Comparison of ENCODE assay signal across 8 mouse cellular contexts in genomic region chr7:27591266-27592216, GRCm38 (mm10). TPM values are rescaled to one million over a fixed set of nuclear protein-coding genes. Genes with fewer than 3 reads are reported as not detected.
A peak's percentile ranks its signal among the peaks of the same experiment; 100 is the strongest.
DNase-seq lines count a peak whose midpoint lies in the region; ATAC-seq and TF ChIP-seq lines count a peak whose summit lies in the region.

TSS of gene Akt2 (plus strand) at chr7:27591552.

- under 1% methylated on average over 71 of the region's 71 CpGs for WGBS in forebrain, embryonic 10.5 days
- 1% methylated on average over 71 of the region's 71 CpGs for WGBS in heart, embryonic 15.5 days
- WGBS in liver, embryonic 16.5 days (ENCODE audit: insufficient replicate concordance): under 1% methylated on average over 58 of the region's 71 CpGs
- under 1% methylated on average over 63 of the region's 71 CpGs for WGBS in neural tube, embryonic 13.5 days

- peak; percentile 98 for DNase-seq in CH12.LX (ENCODE audit: extremely low read depth)
- peak; percentile 87 for DNase-seq in c-Kit-positive CD71-negative TER-119-negative erythroid progenitor cells, embryonic 14.5 days (ENCODE audit: low read depth)
- DNase-seq in forebrain, embryonic 10.5 days (ENCODE audit: extremely low spot score, low spot score): peak; percentile 97
- DNase-seq in kidney, postnatal 25 days: peak; percentile 93 to 98

- peak within 1 kb of the TSS; percentile 82 for H3K27ac ChIP-seq in CH12.LX (ENCODE audit: insufficient read depth, low read depth)
- peak within 1 kb of the TSS; percentile 97 for H3K27ac ChIP-seq in forebrain, embryonic 10.5 days
- H3K27ac ChIP-seq in heart, embryonic 15.5 days: peak within 1 kb of the TSS; percentile 99
- H3K27ac ChIP-seq in liver, embryonic 16.5 days (ENCODE audit: low read length): peak within 1 kb of the TSS; percentile 96
- peak within 1 kb of the TSS; percentile 99 for H3K27ac ChIP-seq in neural tube, embryonic 13.5 days (replicated peaks)
- peak within 1 kb of the TSS; percentile 99 for H3K27ac ChIP-seq in testis, adult 2 months (ENCODE audit: control insufficient read depth, insufficient read depth, low read depth, low read length)

- ATAC-seq in heart, embryonic 15.5 days (replicated peaks; ENCODE audit: insufficient number of reproducible peaks, insufficient read depth, low FRiP score, low read depth): peak; percentile 94
- ATAC-seq in liver, embryonic 16.5 days (ENCODE audit: low read depth): peak; percentile 79
- ATAC-seq in neural tube, embryonic 13.5 days (ENCODE audit: low read depth): peak; percentile 96

- 0 out of 2 replicates have a peak, but pooled peaks cover 11% of the 10 kb centered on the region for H3K79me2 ChIP-seq in CH12.LX (replicated peaks; ENCODE audit: control insufficient read depth, extremely low read depth, insufficient read depth, poor library complexity, severe bottlenecking)

- TF ChIP-seq POLR2A in CH12.LX (IDR thresholded peaks at IDR 0.05; ENCODE audit: low read depth, low read length): peak; percentile 58
- TF ChIP-seq POLR2A in testis, adult 2 months (IDR thresholded peaks at IDR 0.05; ENCODE audit: control insufficient read depth, low read depth, low read length): peak; percentile 59; the same call in 1 of the 2 replicates

- H3K4me3 ChIP-seq in CH12.LX (replicated peaks in 1 of 3; ENCODE audit: low read depth in 2 of 3, low read length in 2 of 3, poor library complexity in 1 of 3): peak within 1 kb of the TSS; percentile 71 to 85 (median 80)
- peak within 1 kb of the TSS; percentile 80 for H3K4me3 ChIP-seq in forebrain, embryonic 10.5 days
- peak within 1 kb of the TSS; percentile 82 for H3K4me3 ChIP-seq in heart, embryonic 15.5 days
- H3K4me3 ChIP-seq in liver, embryonic 16.5 days (ENCODE audit: low read depth, low read length): peak within 1 kb of the TSS; percentile 89
- peak within 1 kb of the TSS; percentile 71 for H3K4me3 ChIP-seq in neural tube, embryonic 13.5 days
- H3K4me3 ChIP-seq in testis, adult 2 months (ENCODE audit: control insufficient read depth, low read depth, low read length): peak within 1 kb of the TSS; percentile 93

- H3K9ac ChIP-seq in CH12.LX (ENCODE audit: insufficient read depth, low read depth): peak within 1 kb of the TSS; percentile 89
- peak within 1 kb of the TSS; percentile 91 for H3K9ac ChIP-seq in heart, embryonic 15.5 days
- peak within 1 kb of the TSS; percentile 96 for H3K9ac ChIP-seq in liver, embryonic 16.5 days (ENCODE audit: low read depth, low read length)
- peak within 1 kb of the TSS; percentile 91 for H3K9ac ChIP-seq in neural tube, embryonic 13.5 days

- TF ChIP-seq RAD21 in CH12.LX (IDR thresholded peaks at IDR 0.05; ENCODE audit: low read depth, low read length): no peak

- peak within 1 kb of the TSS; percentile 62 for H3K4me2 ChIP-seq in CH12.LX (ENCODE audit: insufficient read depth, low read depth, poor library complexity, severe bottlenecking)
- H3K4me2 ChIP-seq in heart, embryonic 15.5 days: peak within 1 kb of the TSS; percentile 81
- peak within 1 kb of the TSS; percentile 67 for H3K4me2 ChIP-seq in liver, embryonic 16.5 days (ENCODE audit: low read depth, low read length)
- peak within 1 kb of the TSS; percentile 68 for H3K4me2 ChIP-seq in neural tube, embryonic 13.5 days

- no peaks in the 10 kb centered on the region for H3K27me3 ChIP-seq in CH12.LX (replicated peaks)
- H3K27me3 ChIP-seq in forebrain, embryonic 10.5 days (ENCODE audit: poor library complexity, severe bottlenecking): no peaks in the 10 kb centered on the region
- H3K27me3 ChIP-seq in heart, embryonic 15.5 days: no peaks in the 10 kb centered on the region
- H3K27me3 ChIP-seq in liver, embryonic 16.5 days (ENCODE audit: control insufficient read depth, insufficient read depth, low read depth, low read length): no peaks in the 10 kb centered on the region
- no peaks in the 10 kb centered on the region for H3K27me3 ChIP-seq in neural tube, embryonic 13.5 days
- no peaks in the 10 kb centered on the region for H3K27me3 ChIP-seq in testis, adult 2 months (ENCODE audit: control insufficient read depth, insufficient read depth, low read length)

- no peaks in the 10 kb centered on the region for H3K9me3 ChIP-seq in CH12.LX (replicated peaks; ENCODE audit: low read length)
- no peaks in the 10 kb centered on the region for H3K9me3 ChIP-seq in forebrain, embryonic 10.5 days
- H3K9me3 ChIP-seq in heart, embryonic 15.5 days (replicated peaks): no peaks in the 10 kb centered on the region
- no peaks in the 10 kb centered on the region for H3K9me3 ChIP-seq in liver, embryonic 16.5 days (replicated peaks; ENCODE audit: control insufficient read depth, low read length)
- H3K9me3 ChIP-seq in neural tube, embryonic 13.5 days: no peaks in the 10 kb centered on the region

- TF ChIP-seq EP300 in CH12.LX (IDR thresholded peaks at IDR 0.05; ENCODE audit: low read length): no peak; the same call in 1 of the 2 replicates

- peaks cover 0 to 37% of the 10 kb centered on the region in 2 experiments for H3K36me3 ChIP-seq in CH12.LX (replicated peaks in 1 of 2; ENCODE audit: control insufficient read depth in 1 of 2, insufficient read depth in 1 of 2, low read length in 1 of 2)
- H3K36me3 ChIP-seq in forebrain, embryonic 10.5 days (replicated peaks): peaks cover 17% of the 10 kb centered on the region
- H3K36me3 ChIP-seq in heart, embryonic 15.5 days: no peaks in the 10 kb centered on the region
- no peaks in the 10 kb centered on the region for H3K36me3 ChIP-seq in liver, embryonic 16.5 days (ENCODE audit: control insufficient read depth, insufficient read depth)
- H3K36me3 ChIP-seq in neural tube, embryonic 13.5 days: peaks cover 3% of the 10 kb centered on the region; the same call in 1 of the 2 replicates
- H3K36me3 ChIP-seq in testis, adult 2 months (ENCODE audit: control insufficient read depth, insufficient read depth, low read length): no peaks in the 10 kb centered on the region

- H3K4me1 ChIP-seq in CH12.LX (ENCODE audit: control insufficient read depth in 1 of 2, insufficient read depth in 2 of 2): peaks cover 23 to 42% of the 10 kb centered on the region in 2 experiments
- peaks cover 27% of the 10 kb centered on the region for H3K4me1 ChIP-seq in forebrain, embryonic 10.5 days
- peaks cover 33% of the 10 kb centered on the region for H3K4me1 ChIP-seq in heart, embryonic 15.5 days (replicated peaks)
- peaks cover 39% of the 10 kb centered on the region for H3K4me1 ChIP-seq in liver, embryonic 16.5 days (ENCODE audit: control insufficient read depth, low read depth, low read length)
- peaks cover 24% of the 10 kb centered on the region for H3K4me1 ChIP-seq in neural tube, embryonic 13.5 days (replicated peaks)
- H3K4me1 ChIP-seq in testis, adult 2 months (ENCODE audit: control insufficient read depth, insufficient read depth, low read length): peaks cover 5% of the 10 kb centered on the region

- dilution Hi-C loops in CH12.LX (cut with MboI; ENCODE audit: extremely low pct_ligation_motif_present, extremely low pct_unique_long_range_greater_than_20kb, low sequenced_read_pairs): no loop called here

- in situ Hi-C loops in CH12.LX (cut with MboI; ENCODE audit: low pct_ligation_motif_present, low pct_unique_long_range_greater_than_20kb, low sequenced_read_pairs): no loop called here

- no peak for TF ChIP-seq CTCF in CH12.LX (conservative IDR thresholded peaks at IDR 0.05 in 1 of 2, IDR thresholded peaks at IDR 0.05 in 1 of 2; ENCODE audit: low read depth in 2 of 2, low read length in 2 of 2)
- no peak for TF ChIP-seq CTCF in testis, adult 2 months (IDR thresholded peaks at IDR 0.05; ENCODE audit: control insufficient read depth, insufficient read depth, insufficient replicate concordance, low read depth, low read length)

TF ChIP-seq in CH12.LX, 34 proteins besides CTCF, POLR2A, EP300 and RAD21 (continues in another document):
- TF ChIP-seq RCOR1 (conservative IDR thresholded peaks at IDR 0.05; ENCODE audit: low read depth, low read length) (peak; percentile 7), USF2 (conservative IDR thresholded peaks at IDR 0.05; ENCODE audit: low read depth, low read length) (no peak), BHLHE40 (IDR thresholded peaks at IDR 0.05; ENCODE audit: low read depth, low read length) (peak; percentile 86), MAZ (IDR thresholded peaks at IDR 0.05; ENCODE audit: low read depth, low read length) (peak; percentile 94), GABPA (IDR thresholded peaks at IDR 0.05; ENCODE audit: insufficient replicate concordance, low read depth, low read length) (no peak; the same call in 1 of the 2 replicates), UBTF (IDR thresholded peaks at IDR 0.05; ENCODE audit: low read depth, low read length) (no peak), KAT2A (IDR thresholded peaks at IDR 0.05; ENCODE audit: insufficient replicate concordance, low read length) (peak; percentile 72; the same call in 1 of the 2 replicates), MAFK (IDR thresholded peaks at IDR 0.05; ENCODE audit: insufficient replicate concordance, low read length) (no peak), CHD1 (IDR thresholded peaks at IDR 0.05; ENCODE audit: low read depth, low read length) (peak; percentile 97), ZNF384 (IDR thresholded peaks at IDR 0.05; ENCODE audit: low read depth, low read length) (peak; percentile 98), NRF1 (IDR thresholded peaks at IDR 0.05; ENCODE audit: low read depth, low read length) (peak; percentile 88), MEF2A (IDR thresholded peaks at IDR 0.05; ENCODE audit: borderline replicate concordance, low read depth, low read length) (peak; percentile 83), ELF1 (IDR thresholded peaks at IDR 0.05; ENCODE audit: low read depth, low read length) (peak; percentile 69), TCF12 (IDR thresholded peaks at IDR 0.05; ENCODE audit: low read depth, low read length) (0 out of 2 replicates have a peak, but pooled peaks have one; percentile 34), ZC3H11A (IDR thresholded peaks at IDR 0.05; ENCODE audit: low read depth, low read length) (no peak), TBP (conservative IDR thresholded peaks at IDR 0.05; ENCODE audit: low read depth, low read length) (0 out of 2 replicates have a peak, but pooled peaks have one; percentile 59), POLR2AphosphoS2 (IDR thresholded peaks at IDR 0.05; ENCODE audit: low read depth, low read length) (0 out of 2 replicates have a peak, but pooled peaks have one; percentile 32), MAX (IDR thresholded peaks at IDR 0.05; ENCODE audit: low read length) (no peak)

RNA-seq across cellular contexts. Expression of gene Akt2, which starts in this region (rescaled TPM):
- total RNA-seq in CH12.LX (2012; rRNA removed) (40.3 and 41.8 TPM in 2 replicates), CH12.LX (2014; rRNA removed) (39.3 and 39.5 TPM in 2 replicates)
- 77.1 and 77.3 TPM in 2 replicates for polyA plus RNA-seq in CH12.LX (2012; ENCODE audit: insufficient read length, low read depth)
- polyA plus RNA-seq in forebrain, embryonic 10.5 days (2016; fragmentation: Nextera tagmentation; extraction: Ambion mirVana): 73.3 and 78.8 TPM in 2 replicates
- 69.3 and 80.4 TPM in 2 replicates for polyA plus RNA-seq in heart, embryonic 15.5 days (2015; fragmentation: Nextera tagmentation; extraction: Ambion mirVana)
- polyA plus RNA-seq in liver, embryonic 16.5 days (2015; fragmentation: Nextera tagmentation; extraction: Ambion mirVana): 24.8 and 26.3 TPM in 2 replicates
- 59.6 and 66.2 TPM in 2 replicates for polyA plus RNA-seq in neural tube, embryonic 13.5 days (2015; fragmentation: Nextera tagmentation; extraction: Ambion mirVana)
- polyA plus RNA-seq in testis, adult 2 months (2012; rRNA removed): 54.9 and 58.7 TPM in 2 replicates

Comparison
In these comparisons a context has a peak if more than half of its experiments do, and no peak if none do; other contexts are left out.
1. Peak in every context shown above with its lines: DNase-seq, ATAC-seq, H3K4me3 ChIP-seq and H3K27ac ChIP-seq.